Mouse (Mus musculus): ENCODE results near the gene Neurl1a. TPM values are rescaled to one million over a fixed set of nuclear protein-coding genes. Genes with fewer than 3 reads are reported as not detected.

The Neurl1a gene
- polyA plus RNA-seq, 2 experiments from 2014 or later = 0.20 to 0.47 TPM

DNA sequence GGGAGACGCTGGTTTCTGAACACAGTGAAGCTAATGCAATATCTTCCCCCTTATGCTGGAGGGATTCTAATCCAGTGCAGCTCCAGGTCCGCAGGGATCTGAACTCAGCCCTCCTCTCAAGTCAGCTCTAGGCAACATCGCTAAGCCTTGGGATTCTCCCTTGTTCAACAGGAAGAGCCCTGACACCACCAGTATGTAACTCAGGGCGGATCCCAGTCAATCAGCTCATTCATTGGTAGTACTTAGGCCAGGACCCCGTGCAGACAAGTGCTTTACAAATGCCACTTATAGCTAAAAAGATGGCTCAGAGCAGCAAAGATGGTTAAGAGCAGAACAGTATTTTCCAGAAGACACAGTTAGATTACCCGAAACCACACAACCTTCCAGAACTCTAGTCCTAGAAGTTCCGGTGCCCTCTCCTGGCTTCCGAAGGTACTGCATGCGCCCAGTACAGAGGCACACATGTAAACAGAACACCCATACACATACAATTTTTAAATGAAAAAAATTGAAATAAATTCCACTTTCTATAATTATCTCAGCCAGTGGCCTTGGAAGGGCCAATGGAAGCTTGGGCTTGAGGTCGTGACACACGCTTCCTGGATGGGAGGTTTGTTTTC, 9.7 kb upstream of the Neurl1a start:
- peak; percentile 85 for ATAC-seq

DNA sequence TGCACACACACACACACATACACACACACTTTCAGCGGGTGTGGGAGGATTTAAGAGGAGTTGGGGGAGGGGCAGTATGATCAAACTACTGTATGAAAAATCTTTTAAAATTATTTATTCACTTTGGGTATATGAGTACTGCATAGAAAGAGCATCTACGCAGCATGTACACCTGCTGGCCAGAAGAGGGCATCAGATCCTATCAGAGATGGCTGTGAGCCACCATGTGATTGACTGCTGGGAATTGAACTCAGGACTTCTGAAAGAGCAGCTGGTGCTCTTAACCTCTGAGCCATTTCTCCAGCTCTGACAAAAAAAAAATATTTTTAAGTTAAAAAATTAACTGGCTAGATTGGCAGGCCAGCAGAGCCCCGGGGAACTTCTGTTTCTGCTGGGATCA, 4.1 kb upstream of the Neurl1a start:
- ATAC-seq = no peak

DNA sequence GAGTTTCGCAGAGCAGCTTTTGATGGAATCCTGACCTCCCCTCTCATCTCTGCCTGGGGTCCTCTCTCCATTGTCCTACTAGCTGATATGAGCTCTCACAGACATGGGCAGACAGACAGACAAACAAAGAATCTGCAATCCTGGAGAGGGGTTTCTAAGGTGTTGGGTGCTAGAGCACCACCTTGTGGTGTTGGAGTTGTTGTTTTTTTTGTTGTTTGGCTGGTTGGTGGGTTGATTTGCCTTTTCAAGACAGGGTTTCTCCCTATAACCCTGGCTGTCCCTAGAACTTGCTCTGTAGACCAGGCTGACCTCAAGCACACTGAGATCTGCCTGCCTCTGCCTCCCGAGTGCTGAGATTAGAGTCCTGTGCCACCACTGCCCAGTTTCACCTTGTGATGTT, 3.1 kb upstream of the Neurl1a start:
- ATAC-seq = no peak

DNA sequence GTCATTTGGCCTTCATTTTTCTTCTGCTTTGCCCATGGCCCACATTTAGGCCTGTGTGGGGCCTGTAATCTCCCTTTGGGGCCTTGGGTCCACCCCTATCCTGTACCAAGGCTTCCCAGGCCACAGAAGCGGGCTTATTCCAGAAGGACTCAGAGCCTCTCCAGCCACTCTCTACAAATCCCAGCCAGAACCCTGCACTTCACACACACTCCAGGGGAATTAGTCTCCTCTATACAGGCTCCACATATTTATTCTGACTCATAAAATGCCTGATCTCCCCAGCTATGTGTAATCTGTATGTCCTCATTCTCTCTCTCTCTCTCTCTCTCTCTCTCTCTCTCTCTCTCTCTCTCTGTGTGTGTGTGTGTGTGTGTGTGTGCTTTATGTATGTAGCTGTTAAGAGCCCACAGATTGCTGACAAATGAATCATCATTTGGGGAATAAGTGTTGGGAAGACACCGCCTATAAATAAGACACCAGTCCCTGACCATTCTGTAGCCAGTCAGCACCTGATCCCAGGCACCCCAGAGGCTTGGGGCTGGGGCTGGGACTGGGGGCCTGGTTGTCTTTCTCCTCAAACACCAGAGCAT, 1.6 kb upstream of the Neurl1a start:
- ATAC-seq = no peak

DNA sequence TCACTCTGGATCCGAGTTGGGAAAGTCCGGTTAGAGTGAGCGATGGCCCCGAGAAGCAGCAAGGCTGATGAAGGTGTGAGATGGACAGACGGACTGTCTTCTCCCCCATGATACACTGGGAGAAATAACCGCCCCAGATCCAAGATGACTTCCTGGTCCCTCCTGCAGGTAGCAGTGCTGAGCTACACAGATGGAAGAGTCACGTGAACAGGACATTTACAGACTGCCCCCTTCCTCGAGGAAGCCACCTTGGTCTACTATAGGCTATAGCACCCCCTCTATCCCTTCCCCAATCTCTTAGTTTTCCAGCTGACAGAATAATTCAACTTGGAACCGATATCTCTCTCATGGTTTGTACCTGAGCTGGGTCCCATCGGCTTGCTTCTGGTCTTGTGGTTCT, 619 bp upstream of the Neurl1a start:
- ATAC-seq = no peak

DNA sequence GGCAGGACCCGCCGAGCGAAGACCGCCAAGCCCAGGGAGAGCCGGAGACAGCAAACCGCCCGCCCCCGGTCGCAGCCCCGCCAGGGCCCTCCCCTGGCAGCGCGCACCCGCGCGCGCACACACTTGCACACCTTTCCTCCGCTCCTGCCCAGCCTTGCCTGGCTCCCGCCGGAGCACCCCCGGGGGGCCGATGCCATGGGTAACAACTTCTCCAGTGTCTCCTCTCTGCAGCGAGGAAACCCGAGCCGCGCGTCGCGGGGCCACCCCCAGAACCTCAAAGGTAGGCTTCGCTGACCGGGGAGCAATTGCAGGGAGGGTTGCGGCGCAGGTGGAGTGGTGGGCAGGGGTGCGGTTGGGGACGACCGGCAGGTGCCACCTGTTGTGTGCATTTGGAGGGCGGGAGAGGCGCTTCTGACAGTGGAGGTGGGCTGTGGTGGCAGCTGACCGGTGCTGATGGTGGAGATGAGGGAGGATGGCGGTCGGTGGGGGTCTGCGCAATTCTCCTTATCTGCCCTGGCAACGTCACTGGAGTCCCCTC, 721 bp downstream of the Neurl1a start:
- ATAC-seq = no peak

DNA sequence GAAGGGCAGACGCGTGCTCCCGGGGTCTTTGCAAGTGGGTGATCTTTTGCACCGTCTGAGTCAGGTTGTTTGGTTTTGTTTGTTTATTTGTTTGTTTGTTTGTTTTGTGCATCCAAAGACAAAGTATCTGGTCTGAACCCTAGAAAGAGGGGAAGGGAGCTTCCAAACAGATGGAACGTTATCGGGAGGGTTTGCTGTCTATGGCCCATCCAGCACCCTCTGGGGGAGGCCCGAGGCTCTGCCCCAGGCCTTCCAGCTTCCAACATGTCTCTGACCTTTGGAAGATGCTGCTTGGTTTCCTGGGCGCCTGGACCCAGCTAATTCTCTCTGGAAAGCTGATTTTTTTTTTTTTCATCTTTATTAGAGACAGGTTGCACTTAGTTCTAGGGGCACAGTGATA, 1.4 kb downstream of the Neurl1a start:
- ATAC-seq = no peak

DNA sequence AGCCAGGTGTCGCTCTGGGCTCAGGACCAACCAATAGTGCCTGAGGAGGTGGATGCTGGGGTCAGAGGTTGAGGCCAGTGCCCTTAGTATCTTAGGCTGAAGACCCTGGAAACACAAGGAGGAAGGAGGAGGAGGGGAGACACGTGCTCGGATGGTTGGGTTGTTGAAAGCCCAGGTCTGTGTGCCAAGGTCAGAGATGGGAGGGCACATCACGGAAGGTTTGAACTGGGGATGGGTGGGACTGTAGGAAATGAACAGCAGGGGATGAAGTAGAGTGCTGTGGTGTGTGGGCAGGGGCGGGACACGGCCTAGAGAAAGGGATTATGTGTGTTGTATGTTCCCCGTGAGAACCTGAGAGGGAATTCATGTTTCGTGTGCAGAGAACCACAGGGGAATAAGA, 5.6 kb downstream of the Neurl1a start:
- no peak for ATAC-seq

DNA sequence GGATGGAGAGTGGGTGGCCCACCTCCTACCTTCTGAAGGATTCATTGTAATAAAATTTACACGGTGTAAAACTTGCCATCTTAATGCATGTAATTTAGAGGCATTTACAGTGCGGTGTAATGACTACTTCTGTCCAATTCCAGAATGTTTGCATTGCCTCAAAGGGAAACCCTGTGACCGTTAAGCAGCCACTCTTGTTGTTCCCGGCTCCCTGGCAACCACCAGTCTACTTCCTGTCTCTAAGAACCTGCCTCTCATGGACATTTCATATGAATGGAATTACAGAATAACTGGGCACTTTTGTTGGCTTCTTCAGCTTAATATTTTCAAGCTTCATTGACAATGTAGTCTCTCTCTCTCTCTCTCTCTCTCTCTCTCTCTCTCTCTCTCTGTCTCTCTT, 6.1 kb downstream of the Neurl1a start:
- no peak for ATAC-seq

DNA sequence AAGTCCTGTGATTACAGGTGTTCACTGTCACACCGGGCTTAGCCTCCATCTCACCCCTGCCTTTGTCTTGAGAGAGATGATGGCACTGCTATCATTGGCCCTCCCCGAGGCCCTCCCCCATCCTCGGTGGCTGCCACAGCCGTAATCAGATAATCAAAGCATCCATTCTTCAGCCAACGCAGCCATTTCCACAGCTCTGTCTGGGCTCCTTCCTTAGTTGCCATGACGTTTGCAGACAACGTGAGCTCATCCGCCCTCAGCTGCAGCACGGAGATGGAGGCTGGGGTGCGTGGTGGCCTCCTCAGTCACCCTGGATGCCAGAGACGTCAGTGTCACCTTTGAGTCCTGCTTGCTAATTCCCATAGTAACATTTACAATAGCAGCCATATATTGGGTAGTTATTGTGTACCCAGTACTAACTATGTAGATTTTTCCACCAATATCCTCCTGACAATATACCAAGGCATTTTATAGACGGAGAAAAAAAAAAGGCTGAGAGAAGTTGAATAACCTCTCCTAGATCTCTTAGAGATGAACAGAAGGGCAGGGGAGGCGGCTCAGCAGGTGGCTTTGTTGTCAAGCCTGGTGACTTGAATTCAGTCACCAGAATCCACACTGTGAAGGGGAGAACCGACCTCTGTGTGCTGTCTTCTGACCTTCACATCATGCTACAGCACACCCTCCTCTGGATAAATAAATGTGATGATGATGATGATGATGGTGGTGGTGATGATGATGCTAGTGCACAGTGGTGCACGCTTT, 8.1 kb downstream of the Neurl1a start:
- no peak for ATAC-seq

DNA sequence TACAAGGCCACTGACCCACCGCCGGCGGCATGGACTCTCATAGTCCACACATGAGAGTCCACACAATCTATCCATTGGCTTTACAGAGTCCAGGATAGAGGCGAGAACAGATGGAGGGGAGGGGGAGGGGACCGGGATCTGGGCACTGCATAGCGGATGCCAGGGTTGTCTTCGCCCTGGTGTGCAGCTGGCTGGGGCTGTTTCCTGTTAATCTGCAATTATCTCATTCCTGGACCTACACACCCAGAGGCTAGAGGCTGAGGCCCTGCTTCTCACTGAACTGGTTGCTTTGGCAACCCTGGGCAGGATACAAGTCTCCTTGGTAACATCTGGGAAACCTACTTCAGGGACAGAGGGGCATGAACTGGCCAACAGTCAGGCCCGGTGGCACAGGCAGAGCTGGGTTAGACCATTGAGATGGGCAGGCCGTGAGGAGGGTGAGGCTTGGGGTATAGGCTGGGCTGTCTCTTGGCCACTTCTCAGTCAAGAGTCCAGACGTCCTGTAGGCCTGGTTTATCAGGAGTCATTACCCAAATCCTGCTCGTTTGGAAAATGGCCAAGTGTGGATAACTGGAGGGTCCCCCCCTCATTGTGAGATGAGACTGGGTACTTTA, 10.0 kb downstream of the Neurl1a start:
- ATAC-seq = no peak

DNA sequence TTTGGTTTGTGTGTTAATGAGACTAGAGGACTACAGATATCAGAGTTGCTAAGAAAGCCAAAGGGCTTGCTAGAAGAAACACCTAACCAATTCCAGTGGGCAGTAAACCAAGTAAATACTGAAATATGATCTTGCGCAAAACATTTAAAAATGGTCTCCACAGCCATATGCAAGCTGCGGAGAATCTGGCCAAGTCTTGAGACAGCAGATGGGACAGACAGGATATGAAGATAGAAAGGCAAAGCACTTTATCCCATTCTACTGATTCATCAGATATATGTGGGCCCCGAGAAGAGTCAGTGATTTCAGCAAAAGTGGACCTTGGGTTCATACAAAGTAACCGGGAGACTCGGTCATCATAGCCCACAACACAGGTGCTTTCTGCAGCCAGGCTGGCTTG, 13.5 kb downstream of the Neurl1a start:
- no peak for ATAC-seq

DNA sequence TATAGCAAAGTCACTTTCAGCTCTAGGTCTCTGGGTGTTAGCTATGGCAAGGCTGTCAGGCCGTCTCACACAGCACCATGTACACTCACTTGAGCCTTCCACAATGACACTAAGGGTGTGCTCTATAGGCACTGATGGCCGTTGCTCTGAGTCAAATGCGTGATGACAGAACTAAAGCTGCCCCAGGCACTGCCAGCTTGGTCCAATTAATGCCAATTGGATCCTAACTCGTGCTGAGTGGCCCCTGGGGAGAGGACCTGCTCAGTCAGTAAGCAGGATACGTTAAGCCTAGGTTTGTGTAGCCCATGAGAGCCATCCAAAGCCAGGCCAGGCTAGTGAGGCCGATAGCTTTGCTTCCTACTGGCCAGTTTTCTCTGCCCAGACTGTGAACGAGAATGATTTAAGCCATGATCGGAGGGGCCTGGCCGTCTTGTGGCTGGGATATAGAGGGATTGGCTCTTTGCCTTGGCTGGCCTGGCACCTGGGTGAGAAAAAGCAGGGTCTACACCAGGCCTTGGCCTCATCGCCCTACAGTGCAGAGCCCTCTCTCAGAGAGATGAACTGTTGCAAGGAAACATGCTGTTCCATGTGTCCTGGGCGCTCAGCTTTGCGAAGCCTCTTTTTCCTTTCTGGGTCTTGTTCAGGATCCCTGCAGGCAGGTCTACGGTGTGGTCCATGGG, 20.2 kb downstream of the Neurl1a start:
- no peak for ATAC-seq

DNA sequence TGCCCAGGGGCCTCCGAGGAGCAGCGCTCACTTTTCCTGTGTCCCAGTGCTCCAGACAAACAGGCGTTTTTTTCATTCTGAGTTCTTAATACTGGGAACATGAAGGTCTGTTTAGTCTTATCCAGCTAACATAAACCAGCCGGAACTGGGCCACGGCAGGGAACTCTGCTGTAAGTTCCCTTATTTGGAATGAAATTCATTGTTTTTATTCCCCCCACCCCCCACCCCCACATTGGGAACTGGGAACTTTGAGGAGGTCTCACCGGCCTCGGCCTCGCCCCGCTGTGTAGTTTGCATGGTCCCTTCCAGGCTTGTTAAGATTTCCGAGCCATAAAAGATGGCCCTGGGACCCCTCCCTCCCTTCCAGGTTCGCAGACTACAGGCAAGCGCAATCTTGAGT, 23.4 kb downstream of the Neurl1a start:
- ATAC-seq = no peak

DNA sequence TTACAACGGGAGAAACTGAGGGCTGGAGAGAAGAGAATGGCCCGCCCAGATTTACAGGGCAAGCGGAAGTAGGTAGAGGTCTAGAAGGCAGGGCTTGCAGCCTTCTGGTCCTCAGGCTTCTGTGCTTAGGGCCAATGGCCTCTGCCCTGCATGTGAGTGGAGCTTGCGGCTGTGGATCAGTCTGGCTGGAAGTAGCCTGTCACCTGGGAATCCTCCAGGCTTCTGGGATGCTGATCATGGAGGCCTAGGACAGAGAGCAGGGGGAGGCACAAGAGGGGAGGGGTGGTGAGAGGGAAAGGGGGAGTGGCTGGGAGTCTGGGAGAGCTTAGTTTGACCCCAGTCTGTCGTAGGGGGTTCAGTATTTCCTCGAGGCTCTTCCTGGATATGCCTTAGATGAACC, 23.8 kb downstream of the Neurl1a start:
- ATAC-seq = no peak

DNA sequence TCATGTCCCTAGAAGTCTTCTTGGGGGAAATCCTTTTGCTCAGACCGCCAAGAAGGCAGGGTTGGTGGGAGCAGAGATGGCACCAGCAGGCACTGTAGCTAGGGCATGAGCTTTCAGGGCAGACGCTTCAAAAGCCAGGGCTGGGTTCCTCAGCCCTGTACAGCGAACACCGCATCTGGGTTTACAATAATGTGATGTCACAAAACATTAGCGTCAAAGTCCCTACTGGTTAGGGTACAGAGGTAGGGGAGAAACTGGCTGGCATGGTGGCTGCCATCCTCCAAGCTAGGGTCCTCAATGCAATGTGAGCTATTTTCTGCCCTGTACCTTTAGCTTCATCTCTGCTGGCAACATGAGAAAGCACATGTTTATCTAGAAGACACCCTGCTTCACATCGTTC, 24.4 kb downstream of the Neurl1a start:
- ATAC-seq = no peak

DNA sequence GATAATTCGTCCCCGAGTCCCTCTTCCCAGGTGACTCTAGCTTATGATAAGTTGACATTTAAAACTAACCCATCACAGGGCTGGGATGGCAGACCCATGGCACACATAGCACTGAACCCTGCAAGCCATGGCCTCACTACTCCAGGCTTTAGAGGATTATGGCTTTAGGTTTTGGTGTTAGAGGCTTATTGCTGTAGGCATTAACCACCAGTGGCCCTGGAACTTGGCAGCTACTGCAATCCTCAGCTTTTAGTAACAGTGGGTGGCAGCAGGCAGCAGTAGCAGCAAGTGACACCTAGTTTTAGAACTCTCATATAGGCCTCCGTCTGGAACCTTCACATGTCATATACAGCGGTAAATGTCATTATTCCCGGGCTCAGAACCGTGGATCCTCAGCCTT, 26.0 kb downstream of the Neurl1a start:
- no peak for ATAC-seq

DNA sequence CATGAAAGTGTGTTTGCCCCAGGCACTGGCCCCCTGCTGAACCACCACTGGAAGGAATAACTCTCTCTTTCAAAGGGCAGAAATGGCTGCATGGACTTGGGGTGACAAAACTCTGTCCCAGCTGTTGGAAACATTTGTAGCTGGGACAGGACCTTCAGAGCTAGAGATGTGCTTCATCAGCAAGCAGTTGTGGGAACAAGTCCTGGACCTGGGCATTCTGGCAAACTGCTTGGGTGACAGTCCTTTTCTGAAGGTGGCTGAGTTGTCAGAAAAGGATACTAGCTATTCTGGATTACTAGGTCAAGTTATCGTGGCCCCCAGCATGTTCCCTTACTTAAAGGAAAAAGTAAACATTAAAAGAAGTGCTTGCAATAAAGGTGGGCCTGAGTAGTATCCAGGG, 27.5 kb downstream of the Neurl1a start:
- ATAC-seq = no peak

DNA sequence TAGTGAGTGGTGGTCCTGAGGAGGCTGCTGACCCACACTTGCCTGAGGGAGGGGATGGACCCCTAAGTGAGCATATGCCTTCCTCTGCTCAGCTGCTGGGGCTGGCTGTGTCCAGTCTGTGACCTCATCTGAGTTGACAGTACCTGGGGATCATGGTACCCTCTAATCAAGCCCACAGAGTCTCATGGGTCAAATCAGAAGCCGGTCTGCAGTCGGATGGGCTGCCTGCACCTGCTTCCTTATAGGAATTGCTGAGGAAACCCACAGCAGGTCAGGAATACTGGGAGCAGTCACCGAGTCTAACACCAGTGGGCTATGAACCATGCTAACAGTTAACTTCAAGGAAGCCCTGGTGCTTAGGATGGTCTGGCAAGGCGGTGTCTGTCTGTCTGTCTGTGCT, 31.8 kb downstream of the Neurl1a start:
- no peak for ATAC-seq

DNA sequence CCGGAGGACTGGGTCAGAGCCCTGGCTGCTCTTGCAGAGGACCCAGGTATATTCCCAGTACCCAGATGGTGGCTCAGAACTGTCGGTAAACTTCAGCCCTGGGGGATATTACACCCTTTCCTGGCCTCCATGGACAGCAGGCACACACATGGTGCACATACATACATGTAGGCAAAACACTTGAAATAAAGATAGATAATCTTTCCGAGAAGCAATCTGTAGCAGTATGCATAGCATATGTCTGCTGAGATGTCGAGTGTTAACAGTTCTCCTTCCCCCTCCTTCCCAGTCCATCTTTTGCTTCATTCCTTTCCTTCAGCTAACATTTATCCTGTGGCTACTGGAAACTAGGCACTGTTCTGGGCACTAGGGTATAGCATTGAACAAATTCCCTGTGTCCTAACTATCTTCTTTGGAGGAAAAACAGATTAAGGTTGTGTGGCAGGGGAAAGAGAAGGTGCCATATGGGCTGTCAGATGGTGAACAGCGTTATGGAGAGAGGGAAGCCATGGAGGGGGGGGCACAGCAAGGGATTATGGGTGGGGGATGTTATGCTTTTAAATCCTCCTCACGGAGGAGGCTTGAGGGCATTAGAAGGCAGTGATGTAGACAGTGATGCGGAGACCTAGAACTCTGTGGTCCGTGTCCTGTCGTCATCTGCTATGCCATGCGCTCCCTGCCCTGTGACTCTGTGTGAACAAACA, 33.1 kb downstream of the Neurl1a start:
- ATAC-seq = no peak

DNA sequence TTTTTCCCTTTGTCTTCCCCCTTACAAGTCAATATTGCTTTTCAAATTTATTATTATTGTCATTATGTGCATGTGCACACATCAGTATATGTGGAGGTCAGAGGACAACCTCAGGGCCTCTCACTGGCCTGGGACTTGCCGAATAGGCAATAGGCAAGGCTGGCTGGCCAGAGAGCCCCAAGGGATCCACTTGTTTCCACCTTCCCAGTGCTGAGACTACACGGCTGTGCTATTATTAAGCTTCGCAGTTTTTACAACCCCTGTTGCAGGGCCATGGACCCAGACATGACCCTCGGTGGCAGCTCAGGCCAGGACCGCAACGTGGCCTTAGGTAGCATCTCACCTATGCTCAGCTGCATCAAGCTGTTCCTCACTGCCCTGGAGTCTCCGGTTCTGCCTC, 33.8 kb downstream of the Neurl1a start:
- ATAC-seq = no peak

DNA sequence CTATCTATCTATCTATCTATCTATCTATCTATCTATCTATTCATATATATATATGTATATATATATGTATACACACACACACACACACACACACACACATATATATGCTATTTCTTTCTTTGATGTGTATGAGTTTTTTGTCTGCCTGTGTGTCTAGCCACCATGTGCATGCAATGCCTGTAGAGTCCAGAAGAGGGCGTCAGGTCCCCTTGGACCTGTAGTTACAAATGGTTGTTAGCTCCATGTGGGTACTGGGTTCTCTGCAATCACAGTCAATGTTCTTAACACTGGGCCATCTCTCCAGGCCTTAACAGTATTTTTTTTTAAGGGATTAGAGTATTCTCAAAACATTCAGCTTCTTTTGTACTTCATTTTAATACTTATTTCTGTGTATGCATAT, 34.9 kb downstream of the Neurl1a start:
- no peak for ATAC-seq
